Mouse (Mus musculus): ENCODE data around the gene Amt.

GRCm38 (mm10) chr9:108308141-108308540 lies 11.5 kb downstream of the Amt start:
- no peak for TF ChIP-seq CTCF (IDR thresholded peaks at IDR 0.05; ENCODE audit: control insufficient read depth, insufficient read depth, insufficient replicate concordance, low read depth, low read length)
- no peak for TF ChIP-seq POLR2A (IDR thresholded peaks at IDR 0.05; ENCODE audit: control insufficient read depth, low read depth, low read length)
